Mouse (Mus musculus): ENCODE measurements around the gene E330009J07Rik.

DNA sequence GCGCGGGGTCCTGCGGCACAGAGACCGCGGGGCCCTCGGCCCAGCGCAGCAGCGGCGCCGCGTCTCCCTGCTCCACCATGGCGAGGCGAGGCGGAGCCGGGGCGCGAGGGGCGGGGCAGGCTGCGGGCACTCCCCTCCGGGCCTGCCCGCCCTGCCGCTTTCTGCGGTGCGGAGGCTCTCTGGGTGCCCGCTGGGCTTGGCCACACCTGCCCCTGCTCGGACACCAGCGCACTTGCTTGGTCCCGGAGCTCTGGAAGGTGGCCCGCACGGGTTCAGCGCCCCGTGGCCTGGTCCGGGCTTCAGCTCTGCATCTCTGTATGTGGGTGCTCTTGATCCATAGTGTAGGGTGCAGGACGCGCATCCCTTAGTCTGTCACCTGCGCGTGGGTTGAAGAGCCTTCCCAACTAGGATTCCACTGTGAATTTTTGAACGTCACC, at the start of gene E330009J07Rik:
- TF ChIP-seq CTCF (IDR thresholded peaks at IDR 0.05; ENCODE audit: extremely low read depth, insufficient read depth, low read length) (no peak), POLR2A (IDR thresholded peaks at IDR 0.05; ENCODE audit: extremely low read depth, insufficient read depth, low read length) (no peak)

Measured in cortical plate, adult 2 months (tissue).